Mouse (Mus musculus): Measurements from ENCODE around the gene Adh1.

DNA sequence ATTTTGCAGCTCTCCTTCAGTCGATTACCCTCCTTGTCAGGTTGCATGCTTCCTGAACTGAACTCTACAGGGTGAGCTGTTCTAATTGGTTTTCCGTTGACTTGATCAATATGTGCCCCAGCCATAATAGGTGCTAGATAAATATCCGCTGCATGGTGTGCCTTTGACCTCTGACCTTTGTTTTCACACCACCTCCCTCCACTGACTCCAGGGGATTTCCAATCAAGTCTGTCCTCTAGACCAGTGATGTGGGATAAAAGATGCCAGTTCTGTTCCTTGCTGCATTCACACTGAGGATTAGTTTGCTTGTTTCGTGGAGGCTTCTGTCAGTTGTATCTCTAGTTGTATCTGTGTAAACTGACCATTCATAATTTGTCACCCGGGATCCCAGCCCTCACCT, 6.6 kb upstream of the Adh1 start:
- TF ChIP-seq TAL1 (IDR thresholded peaks at IDR 0.05; ENCODE audit: low read length): no peak
- no peak for TF ChIP-seq GATA1 (IDR thresholded peaks at IDR 0.05; ENCODE audit: low read length)
